Mouse (Mus musculus) heart, embryonic 16.5 days (tissue): ENCODE measurements at regions not wholly inside any gene's neighbourhood (a gene's known extent, or its start where the extent isn't known, plus 50 kb on each side); places are given as distances from the start of the nearest gene placed in this dataset.
"Not testable (repeated sequence)": the region's sequence is repeated elsewhere in the genome, so short reads cannot be mapped to it uniquely, and the experiment has no call there.

Experiments
- ATAC-seq: fragments of 200-750 bp; cut with Nextera tagmentation; replicated peaks from 2 replicates; pipeline ENCODE4 v1.8.0; 2017; ENCODE audit warnings: moderate number of reproducible peaks; ENCODE audit not compliant: insufficient read depth, low FRiP score; ENCODE audit errors: extremely low read depth
- H3K27ac ChIP-seq: fragments of 300-500 bp; sonication (generic); 2 replicates; pipeline ENCODE4 v1.5.1; 2014; ENCODE audit warnings: mild to moderate bottlenecking, low read length, control low read depth, moderate library complexity
- H3K27me3 ChIP-seq: fragments of 300-500 bp; sonication (generic); 2 replicates; pipeline ENCODE4 v1.6.1; 2014; ENCODE audit warnings: low read length, mixed read lengths; ENCODE audit not compliant: control insufficient read depth, insufficient read depth
- H3K36me3 ChIP-seq: fragments of 300-500 bp; sonication (generic); 2 replicates; pipeline ENCODE4 v1.6.1; 2014; ENCODE audit not compliant: control insufficient read depth, insufficient read depth
- H3K4me1 ChIP-seq: fragments of 300-500 bp; sonication (generic); 2 replicates; pipeline ENCODE4 v1.6.1; 2014; ENCODE audit warnings: low read length, mixed read lengths; ENCODE audit not compliant: control insufficient read depth, insufficient read depth
- H3K4me2 ChIP-seq: fragments of 300-500 bp; sonication (generic); 2 replicates; pipeline ENCODE4 v1.6.1; 2014; ENCODE audit warnings: low read depth, mild to moderate bottlenecking, control low read depth, low read length
- H3K4me3 ChIP-seq: fragments of 300-500 bp; sonication (generic); 2 replicates; pipeline ENCODE4 v1.5.1; 2014; ENCODE audit warnings: mild to moderate bottlenecking, control low read depth, low read length
- H3K9ac ChIP-seq: fragments of 300-500 bp; sonication (generic); 2 replicates; pipeline ENCODE4 v1.6.1; 2014; ENCODE audit warnings: low read length, control low read depth
- H3K9me3 ChIP-seq: fragments of 300-500 bp; sonication (generic); replicated peaks from 2 replicates; pipeline ENCODE4 v1.6.1; 2016; ENCODE audit warnings: low read length; ENCODE audit not compliant: control insufficient read depth
- WGBS: fragments of 180-500 bp; shearing (Covaris S2); extraction: QIAGEN DNeasy Blood & Tissue Kit; methylation state at CpG from one replicate; pipeline ENCODE4 v1.1.7; 2014; 5-methylcytosine and 5-hydroxymethylcytosine counted together

DNA sequence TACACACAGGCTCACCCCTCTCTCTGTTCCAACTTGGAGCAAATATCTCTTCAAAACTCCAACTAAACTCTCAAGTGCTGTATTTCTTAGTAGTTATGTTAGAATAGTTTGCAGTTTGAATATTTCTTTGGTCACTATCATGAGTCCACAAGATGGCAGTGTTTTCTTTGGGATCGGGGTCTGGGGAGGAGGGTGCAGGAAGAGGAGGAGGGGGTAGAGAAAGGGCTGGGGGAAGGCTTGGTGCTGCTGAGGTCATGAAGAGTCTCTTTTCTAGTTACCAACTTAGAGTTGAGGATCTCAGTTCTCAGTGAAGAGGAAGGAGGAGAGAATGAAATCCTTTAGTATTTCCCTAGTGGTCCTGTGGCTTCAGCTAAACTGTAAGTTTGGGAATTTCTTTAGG is 188.1 kb upstream of the Olfr1507 start:
- H3K4me1 ChIP-seq, ATAC-seq: not testable (repeated sequence)

GRCm38 (mm10) chr14:52654355-52654754 is 158.8 kb upstream of the Olfr1507 start:
- Histone ChIP-seq H3K4me3 (no peak overlapping the region), H3K27ac (no peak overlapping the region), H3K36me3 (no peaks in the 10 kb centered on the region), H3K9me3 (no peaks in the 10 kb centered on the region), H3K4me2 (no peak overlapping the region), H3K4me1 (no peaks in the 10 kb centered on the region), H3K27me3 (no peaks in the 10 kb centered on the region), H3K9ac (no peak overlapping the region)
- ATAC-seq: no peak
- 54% methylated on average over 6 of the region's 6 CpGs for WGBS

More for the DNA sequence above, 188.1 kb upstream of the Olfr1507 start:
- not testable (repeated sequence) for H3K27ac ChIP-seq, H3K27me3 ChIP-seq, H3K9ac ChIP-seq, H3K4me3 ChIP-seq, H3K9me3 ChIP-seq, H3K36me3 ChIP-seq, H3K4me2 ChIP-seq
- WGBS: no CpG with 5 or more reads among the region's 1 CpGs

DNA sequence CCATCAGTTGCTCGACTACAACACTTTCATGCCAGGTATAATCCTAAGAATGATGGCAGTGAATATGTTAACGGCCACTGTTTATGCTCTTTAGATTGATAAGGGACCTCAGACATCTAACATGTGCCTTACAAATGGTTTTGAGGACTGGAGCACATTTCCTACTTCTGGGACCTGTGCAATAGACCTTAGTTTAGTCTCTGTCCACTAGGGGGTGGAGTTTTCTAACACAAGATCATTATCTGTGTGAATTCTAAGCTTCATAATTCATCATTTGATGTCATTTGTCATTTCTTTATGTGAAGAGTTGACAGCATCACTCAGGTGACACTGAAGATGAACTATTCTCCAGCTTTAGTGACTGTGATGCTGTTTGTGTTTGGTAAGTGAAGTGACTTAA is 142.6 kb upstream of the Olfr1507 start:
- no peak overlapping the region for H3K9ac ChIP-seq
- no peaks in the 10 kb centered on the region for H3K27me3 ChIP-seq
- H3K4me2 ChIP-seq: no peak overlapping the region
- no peak for ATAC-seq
- 52% methylated on average over 2 of the region's 2 CpGs for WGBS
- H3K9me3 ChIP-seq: no peaks in the 10 kb centered on the region; the same call in none of the 2 replicates
- H3K36me3 ChIP-seq: no peaks in the 10 kb centered on the region
- H3K27ac ChIP-seq: no peak overlapping the region
- H3K4me1 ChIP-seq: no peaks in the 10 kb centered on the region
- no peak overlapping the region for H3K4me3 ChIP-seq

DNA sequence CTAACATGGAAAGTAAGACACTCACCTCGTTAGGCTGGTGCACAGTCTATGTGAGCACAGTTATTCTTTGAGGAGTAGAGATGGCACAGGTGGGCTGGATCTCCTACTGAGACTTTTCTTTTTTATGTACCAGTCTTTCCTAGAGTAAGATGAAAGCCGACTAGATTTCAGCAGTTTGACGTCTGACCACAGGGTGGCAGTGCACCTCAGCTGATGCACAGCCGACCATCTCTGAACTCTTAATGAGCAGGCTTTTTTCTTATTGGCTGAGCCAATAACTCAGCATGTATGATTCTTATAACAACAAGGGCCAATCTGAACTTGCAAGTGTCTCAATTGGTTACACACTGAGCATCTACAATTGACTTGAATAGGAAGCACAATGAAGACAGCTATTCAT is 126.6 kb upstream of the Olfr1507 start:
- 26% methylated on average over 4 of the region's 4 CpGs for WGBS
- Histone ChIP-seq H3K4me3 (no peak overlapping the region), H3K4me1 (no peaks in the 10 kb centered on the region), H3K36me3 (no peaks in the 10 kb centered on the region), H3K9ac (no peak overlapping the region), H3K9me3 (no peaks in the 10 kb centered on the region), H3K27me3 (no peaks in the 10 kb centered on the region), H3K27ac (no peak overlapping the region), H3K4me2 (no peak overlapping the region)
- no peak for ATAC-seq

DNA sequence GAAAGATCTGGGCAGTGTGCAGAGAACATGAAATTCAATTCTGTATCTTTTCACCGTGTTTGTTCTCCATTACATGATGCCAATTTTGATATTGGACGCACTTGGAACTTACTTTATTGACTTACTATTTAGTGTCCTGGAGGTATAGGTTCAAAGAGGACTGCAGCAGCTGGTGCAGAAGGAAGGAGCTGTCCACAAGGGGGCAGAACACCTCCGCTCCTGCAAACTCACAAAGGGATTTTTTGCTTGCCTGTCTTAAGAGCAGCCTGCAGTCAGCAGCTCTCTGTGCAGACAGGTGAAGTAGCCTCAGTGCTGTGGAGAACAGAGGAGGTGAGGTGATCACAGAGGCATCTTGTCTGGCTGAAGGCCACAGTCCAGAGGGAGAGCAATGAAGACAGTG is 84.8 kb upstream of the Olfr1507 start:
- Histone ChIP-seq H3K36me3 (no peaks in the 10 kb centered on the region), H3K4me3 (no peak overlapping the region), H3K9ac (no peak overlapping the region), H3K27me3 (no peaks in the 10 kb centered on the region), H3K4me1 (no peaks in the 10 kb centered on the region), H3K9me3 (no peaks in the 10 kb centered on the region), H3K27ac (no peak overlapping the region), H3K4me2 (no peak overlapping the region)
- WGBS: 38% methylated on average over 3 of the region's 3 CpGs
- no peak for ATAC-seq

DNA sequence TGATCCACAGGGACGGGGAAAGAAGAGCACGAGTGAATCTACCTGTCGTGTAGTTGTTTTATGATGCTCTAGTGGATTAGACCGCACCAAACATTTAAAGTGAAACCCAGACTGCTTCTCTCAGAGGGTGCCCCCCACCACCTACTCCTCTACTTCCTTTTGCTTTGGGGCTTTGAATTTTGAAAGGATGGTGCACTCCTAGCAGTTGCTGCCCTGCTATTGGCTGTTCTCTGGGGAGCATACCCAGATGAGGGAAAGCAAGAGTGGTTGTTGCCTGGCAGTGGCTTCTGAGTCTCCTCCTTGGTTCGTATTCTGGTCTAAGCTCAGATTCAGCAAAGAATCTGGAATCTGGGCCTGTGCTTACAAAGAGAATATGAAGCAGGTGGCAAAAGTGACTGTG is 71.4 kb upstream of the Olfr1507 start:
- no peak overlapping the region for H3K4me3 ChIP-seq
- WGBS: 64% methylated on average over 5 of the region's 5 CpGs
- ATAC-seq: no peak
- H3K36me3 ChIP-seq: no peaks in the 10 kb centered on the region
- H3K4me2 ChIP-seq: no peak overlapping the region
- no peaks in the 10 kb centered on the region for H3K9me3 ChIP-seq
- H3K27me3 ChIP-seq: no peaks in the 10 kb centered on the region
- no peak overlapping the region for H3K27ac ChIP-seq
- no peak overlapping the region for H3K9ac ChIP-seq
- no peaks in the 10 kb centered on the region for H3K4me1 ChIP-seq

DNA sequence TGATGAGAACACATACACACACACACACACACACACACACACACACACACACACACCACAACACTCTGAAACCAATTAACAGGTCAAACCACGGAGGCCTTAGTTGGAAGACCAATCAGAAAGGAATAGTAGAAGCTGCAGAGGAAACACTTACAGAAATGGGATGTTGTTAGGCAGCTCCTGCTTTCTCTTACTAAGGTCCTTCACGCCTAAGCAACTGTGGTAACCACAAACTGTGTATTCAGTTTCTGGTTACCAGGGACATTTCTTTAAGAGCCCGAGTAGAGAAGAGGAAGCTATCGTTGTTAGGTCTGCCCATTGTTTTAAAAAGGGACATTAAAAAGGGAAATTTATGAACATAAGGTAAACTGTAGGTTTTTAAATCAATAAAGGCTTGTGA is 70.1 kb upstream of the Olfr1507 start:
- no peak overlapping the region for H3K4me2 ChIP-seq
- H3K36me3 ChIP-seq: no peaks in the 10 kb centered on the region
- H3K9ac ChIP-seq: no peak overlapping the region
- H3K9me3 ChIP-seq: no peaks in the 10 kb centered on the region
- no peaks in the 10 kb centered on the region for H3K27me3 ChIP-seq
- no peak overlapping the region for H3K27ac ChIP-seq
- no peaks in the 10 kb centered on the region for H3K4me1 ChIP-seq
- no peak for ATAC-seq
- H3K4me3 ChIP-seq: no peak overlapping the region
- WGBS: 56% methylated on average over 4 of the region's 4 CpGs

- WGBS: 83% methylated on average over 13 of the region's 13 CpGs
- not testable (repeated sequence) for H3K36me3 ChIP-seq, H3K4me1 ChIP-seq, H3K4me3 ChIP-seq, H3K4me2 ChIP-seq, H3K27ac ChIP-seq, H3K27me3 ChIP-seq, H3K9ac ChIP-seq, H3K9me3 ChIP-seq, ATAC-seq
Measured at GRCm38 (mm10) chr14:52556340-52556739, 60.8 kb upstream of the Olfr1507 start.

- Histone ChIP-seq H3K9ac (no peak overlapping the region), H3K36me3 (no peaks in the 10 kb centered on the region), H3K27me3 (no peaks in the 10 kb centered on the region), H3K4me3 (no peak overlapping the region), H3K4me2 (no peak overlapping the region), H3K9me3 (no peaks in the 10 kb centered on the region), H3K27ac (no peak overlapping the region), H3K4me1 (no peaks in the 10 kb centered on the region)
- ATAC-seq: no peak
Measured at GRCm38 (mm10) chr14:52553399-52553798, 57.9 kb upstream of the Olfr1507 start.

DNA sequence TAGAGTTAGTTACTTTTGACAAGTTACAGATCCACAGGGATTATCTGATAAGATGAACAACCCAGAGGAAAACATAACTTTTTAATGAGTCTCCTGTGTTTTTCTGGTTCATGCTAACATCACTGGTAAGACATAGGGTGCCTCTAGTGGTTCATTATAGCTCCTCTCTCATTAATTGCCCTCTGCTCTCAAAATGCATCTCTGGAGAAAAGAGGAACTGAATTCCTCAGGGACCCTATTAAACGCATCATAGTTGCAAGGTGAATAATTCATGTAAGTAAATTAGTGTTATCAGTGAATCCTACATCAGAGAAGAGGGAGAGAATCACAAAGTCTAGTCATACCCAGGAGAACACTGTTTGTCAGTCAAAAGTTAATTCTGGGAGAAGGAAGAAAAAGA is 52.4 kb upstream of the Olfr1507 start:
- no peaks in the 10 kb centered on the region for H3K4me1 ChIP-seq
- ATAC-seq: no peak
- H3K27me3 ChIP-seq: no peaks in the 10 kb centered on the region
- 0 out of 2 replicates have a peak, but pooled peaks cover 2% of the 10 kb centered on the region for H3K9me3 ChIP-seq
- no peak overlapping the region for H3K9ac ChIP-seq
- WGBS: 60% methylated on average over 1 of the region's 1 CpGs
- no peak overlapping the region for H3K4me2 ChIP-seq
- H3K27ac ChIP-seq: no peak overlapping the region
- no peak overlapping the region for H3K4me3 ChIP-seq
- no peaks in the 10 kb centered on the region for H3K36me3 ChIP-seq
